Mouse (Mus musculus) kidney, adult 2 months (tissue): ENCODE measurements around the gene Rdh16.

Experiments
- CTCF ChIP-seq: fragments of 200-500 bp; conservative IDR thresholded peaks from 2 replicates; pipeline ENCODE4 v1.5.1; 2011; ENCODE audit warnings: low read depth, mild to moderate bottlenecking, control low read depth, low read length, moderate library complexity, mixed read lengths; ENCODE audit not compliant: insufficient read depth, insufficient read length
- POLR2A ChIP-seq: fragments of 200-500 bp; IDR thresholded peaks from one replicate; pipeline ENCODE4 v1.6.1; 2011; ENCODE audit warnings: low read depth, low read length, control low read depth

DNA sequence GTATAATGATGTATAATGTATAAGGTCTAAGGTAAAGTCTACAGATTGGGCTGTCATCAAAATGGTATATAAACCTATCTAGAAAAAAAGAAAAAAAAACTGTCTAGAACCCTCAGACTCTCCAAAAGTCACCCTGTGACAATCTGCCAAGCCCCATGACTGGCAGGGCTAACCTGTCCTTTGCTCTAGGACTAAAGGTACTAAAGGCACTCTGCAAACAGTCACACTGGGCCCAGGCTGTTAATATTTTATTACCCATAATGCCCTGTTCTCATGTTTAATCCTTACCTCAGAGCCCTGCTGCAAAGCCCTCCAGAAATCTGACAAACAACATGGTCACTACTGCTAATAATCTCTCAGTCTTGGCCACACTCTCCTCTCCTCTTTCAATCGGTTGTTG is 85.6 kb downstream of the Rdh16 start:
- TF ChIP-seq CTCF = no peak
- TF ChIP-seq POLR2A = no peak
